Mouse (Mus musculus) kidney, adult 2 months (tissue): ENCODE results near the gene Gng12.

ENCODE experiments used
- CTCF ChIP-seq: fragments of 200-500 bp; conservative IDR thresholded peaks from 2 replicates; pipeline ENCODE4 v1.5.1; 2011; ENCODE audit warnings: low read depth, mild to moderate bottlenecking, control low read depth, low read length, moderate library complexity, mixed read lengths; ENCODE audit not compliant: insufficient read depth, insufficient read length
- POLR2A ChIP-seq: fragments of 200-500 bp; IDR thresholded peaks from one replicate; pipeline ENCODE4 v1.6.1; 2011; ENCODE audit warnings: low read depth, low read length, control low read depth

- TF ChIP-seq CTCF (no peak), POLR2A (no peak)
Measured at GRCm38 (mm10) chr6:67030846-67031245, 134.6 kb downstream of the Gng12 start.
